Mouse (Mus musculus): ENCODE measurements around the gene Gpd1. TPM values are rescaled to one million over a fixed set of nuclear protein-coding genes. Genes with fewer than 3 reads are reported as not detected.
"Not testable (repeated sequence)": the region's sequence is repeated elsewhere in the genome, so short reads cannot be mapped to it uniquely, and the experiment has no call there.

The Gpd1 gene
- total RNA-seq, 2 experiments from 2014 or later: 487 to 557 TPM

DNA sequence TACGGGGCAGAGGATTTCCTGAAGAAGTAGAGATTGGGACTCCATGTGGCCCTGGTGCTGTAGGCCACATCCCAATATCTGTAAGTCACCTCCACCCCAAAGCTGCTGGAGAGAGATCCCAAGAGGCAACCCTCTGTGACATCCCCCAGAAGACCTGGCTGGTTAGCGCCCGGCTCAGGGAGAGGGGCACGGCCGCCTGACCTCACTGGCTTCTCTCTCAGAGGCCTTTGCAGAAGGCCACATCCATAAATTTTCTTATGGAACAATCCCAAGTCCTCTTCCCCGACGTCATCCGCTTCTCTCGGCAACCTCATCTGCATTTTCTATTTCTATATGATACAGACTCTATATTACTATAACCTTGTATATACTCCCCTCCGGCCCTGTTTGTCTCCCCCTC, 17.6 kb upstream of the Gpd1 start:
- intact Hi-C loops (cut with DNase I; ENCODE audit: low total_unique reads): no loop called here
- no peak for DNase-seq

DNA sequence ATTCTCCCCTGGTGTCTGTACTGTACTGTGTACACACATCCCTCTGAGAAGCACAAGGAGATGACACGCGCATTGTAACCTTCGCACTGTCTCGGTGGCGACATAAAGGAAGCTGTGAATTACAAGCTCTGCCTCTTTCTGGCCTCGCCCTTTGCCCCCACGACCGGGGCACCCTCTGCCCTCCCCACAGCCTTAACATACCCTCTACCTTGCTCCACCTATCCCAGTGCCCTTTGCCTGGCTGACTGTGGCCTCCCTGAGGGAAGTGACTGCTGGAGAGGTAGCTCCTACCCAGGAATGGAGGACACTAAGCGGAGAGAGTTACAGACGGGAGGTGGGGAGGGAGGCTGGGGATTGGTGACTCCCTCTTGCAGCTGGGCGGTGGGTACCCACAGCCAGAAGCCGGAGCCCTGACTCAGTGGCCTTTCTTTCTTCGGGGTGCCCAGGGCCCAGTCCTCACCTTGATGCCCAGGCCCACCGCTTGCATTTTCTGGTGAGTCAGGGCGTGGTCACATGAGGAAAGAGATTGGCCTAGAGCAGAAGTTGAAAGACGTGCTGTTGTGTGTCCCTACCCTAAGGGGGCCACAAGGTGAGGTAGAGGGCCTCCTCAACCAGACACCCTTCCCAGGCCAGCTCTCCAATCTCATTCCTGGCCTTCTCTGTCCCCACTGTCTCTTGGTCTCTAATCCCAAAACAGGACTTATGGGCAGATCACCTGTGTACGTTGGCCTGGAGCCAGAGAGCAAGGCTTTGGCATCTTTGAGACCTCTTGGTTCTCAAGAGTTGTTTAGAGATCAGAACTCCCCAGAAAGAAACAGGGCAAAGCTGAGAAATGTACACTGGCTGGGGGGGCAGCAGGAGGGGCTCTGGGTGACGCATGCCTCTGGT, 16.9 kb upstream of the Gpd1 start:
- intact Hi-C loops (cut with DNase I; ENCODE audit: low total_unique reads): no loop called here
- DNase-seq: no peak

DNA sequence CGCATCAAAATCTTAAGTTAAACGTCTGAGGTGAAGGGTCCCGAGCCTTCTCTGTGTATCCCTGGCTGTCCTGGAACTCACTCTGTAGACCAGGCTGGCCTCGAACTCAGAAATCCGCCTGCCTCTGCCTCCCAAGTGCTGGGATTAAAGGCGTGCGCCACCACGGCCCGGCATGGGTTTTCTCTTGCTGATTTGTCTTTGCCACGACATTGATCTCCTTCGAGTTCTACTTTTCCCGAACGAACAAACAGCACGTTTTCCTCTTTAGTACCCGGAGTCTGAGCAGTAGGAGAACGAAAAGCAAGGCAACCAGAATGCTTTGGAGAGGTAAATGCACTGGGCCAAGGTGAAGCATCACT, 15.7 kb upstream of the Gpd1 start:
- intact Hi-C loops (cut with DNase I; ENCODE audit: low total_unique reads); DNase-seq: not testable (repeated sequence)

DNA sequence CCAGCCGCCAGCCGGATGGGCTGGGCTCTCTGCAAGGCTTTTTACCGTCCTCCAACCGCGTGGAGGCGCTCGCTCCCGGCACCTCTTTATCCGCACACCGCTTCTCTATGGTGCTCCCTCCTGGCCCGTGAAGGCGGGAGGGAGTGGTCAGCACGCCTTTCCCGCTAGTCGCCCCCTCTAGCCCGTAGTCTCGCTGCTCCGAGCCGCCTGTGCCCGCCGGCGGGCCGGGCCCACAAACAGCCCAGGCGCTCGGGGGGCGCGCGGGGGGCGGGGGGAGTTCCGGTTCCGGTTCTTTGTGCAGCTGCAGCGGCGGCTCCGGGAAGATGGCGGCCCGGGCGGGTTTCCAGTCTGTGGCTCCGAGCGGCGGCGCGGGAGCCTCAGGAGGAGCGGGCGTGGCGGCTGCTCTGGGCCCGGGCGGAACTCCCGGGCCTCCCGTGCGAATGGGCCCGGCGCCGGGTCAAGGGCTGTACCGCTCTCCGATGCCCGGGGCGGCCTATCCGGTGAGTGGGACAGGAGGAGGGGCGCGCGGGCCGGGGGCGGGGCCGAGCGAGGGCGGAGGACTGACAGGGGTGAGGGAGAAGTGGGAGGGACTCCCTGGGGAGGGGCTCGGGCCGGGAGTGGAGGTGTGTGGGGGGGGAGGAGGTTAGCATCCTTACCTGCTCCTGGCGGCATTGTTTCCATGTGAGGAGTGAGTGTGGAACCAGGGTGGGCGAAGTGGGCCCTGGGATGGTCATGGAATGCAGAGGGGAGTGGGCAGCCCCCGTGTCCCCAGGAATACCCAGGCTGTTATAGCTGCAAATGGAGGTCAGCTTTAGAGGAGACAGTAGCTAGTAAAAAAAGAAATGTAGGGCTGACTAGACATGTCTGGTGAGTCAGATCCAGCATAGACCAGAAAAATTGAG, 15.1 kb upstream of the Gpd1 start, which contains the start of gene Smarcd1:
TSS of gene Smarcd1 (plus strand) at position 131 of the 902 bp plus-strand sequence.
- intact Hi-C loops (cut with DNase I; ENCODE audit: low total_unique reads): no loop called here
- DNase-seq: peak; percentile 94

DNA sequence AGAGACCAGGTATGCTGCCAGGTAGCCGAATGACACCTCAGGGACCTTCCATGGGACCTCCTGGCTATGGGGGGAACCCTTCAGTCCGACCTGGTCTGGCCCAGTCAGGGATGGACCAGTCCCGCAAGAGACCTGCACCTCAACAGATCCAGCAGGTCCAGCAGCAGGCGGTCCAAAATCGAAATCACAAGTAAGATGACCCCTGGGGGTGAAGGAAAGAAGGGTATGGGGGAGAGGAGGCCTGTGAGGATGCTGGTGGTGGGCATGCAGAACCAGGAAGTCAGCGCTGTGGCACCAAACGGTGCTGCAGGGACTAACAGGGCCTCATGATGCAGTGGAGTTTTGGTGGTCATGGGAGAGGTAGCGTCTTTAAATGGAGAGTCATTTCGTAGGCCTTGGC, 14.2 kb upstream of the Gpd1 start:
- DNase-seq: no peak
- intact Hi-C loops (cut with DNase I; ENCODE audit: low total_unique reads): no loop called here

DNA sequence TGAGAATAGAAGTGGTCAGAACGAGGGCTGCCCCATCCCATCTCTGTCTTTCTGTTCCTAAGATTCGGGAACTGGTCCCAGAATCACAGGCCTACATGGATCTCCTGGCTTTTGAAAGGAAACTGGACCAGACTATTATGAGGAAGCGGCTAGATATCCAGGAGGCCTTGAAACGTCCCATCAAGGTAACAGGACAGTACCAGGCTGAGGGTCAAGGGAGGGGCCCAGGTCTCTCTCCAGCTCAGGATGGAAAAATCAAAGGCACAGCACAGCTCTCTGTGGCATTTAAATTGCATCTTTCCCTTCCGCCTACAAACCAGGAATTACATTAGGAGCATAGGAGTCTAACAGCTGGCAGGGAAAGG, 13.7 kb upstream of the Gpd1 start:
- intact Hi-C loops (cut with DNase I; ENCODE audit: low total_unique reads): no loop called here
- no peak for DNase-seq

DNA sequence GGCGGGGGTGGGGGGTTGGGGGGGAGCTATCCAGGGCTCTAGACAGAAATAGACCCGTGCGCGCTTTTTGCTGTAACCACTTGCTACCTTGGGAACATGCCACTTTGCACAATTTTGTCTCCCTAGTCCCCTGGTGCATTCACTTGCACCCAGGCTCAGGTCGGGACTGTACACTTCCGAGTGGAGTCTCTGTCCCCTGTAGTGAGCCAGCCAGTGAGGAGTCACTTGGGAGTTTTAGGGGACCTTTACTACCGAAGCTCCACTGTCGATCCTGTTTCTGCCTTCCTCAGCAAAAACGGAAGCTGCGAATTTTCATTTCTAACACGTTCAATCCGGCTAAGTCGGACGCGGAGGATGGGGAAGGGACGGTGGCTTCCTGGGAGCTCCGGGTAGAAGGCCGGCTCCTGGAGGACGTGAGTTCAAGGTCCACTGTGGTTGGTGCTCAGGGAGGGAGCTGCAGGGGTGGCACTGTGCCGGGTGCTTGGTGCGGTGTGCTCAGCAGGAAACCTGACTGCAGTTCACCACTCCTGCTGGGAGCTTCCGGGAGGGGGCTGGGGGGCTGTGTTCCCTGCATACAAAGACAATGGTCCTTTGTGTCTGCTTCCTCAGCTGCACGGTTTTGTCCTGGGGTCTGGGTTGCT, 13.2 kb upstream of the Gpd1 start:
- no peak for DNase-seq
- intact Hi-C loops (cut with DNase I; ENCODE audit: low total_unique reads): no loop called here

DNA sequence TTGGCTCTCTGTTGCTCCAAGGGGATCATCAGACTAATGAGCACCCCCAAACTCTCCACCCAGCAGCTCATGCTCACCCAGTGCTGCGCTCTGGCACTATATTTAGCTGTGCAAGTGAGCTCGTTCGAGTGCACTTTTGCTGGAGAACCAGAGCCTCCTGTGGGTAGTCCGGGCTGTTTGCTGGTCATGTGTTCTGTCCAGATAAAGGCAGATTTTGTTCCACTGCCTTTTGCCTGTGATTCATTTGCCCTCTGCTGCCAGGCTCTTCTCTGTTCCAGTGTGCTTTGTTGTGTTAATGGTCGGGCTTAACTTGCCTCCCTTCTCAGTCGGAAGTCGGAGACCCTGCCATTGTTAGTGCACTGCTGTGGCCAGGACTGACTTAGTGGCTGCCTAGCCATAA, 12.4 kb upstream of the Gpd1 start:
- no peak for DNase-seq
- intact Hi-C loops (cut with DNase I; ENCODE audit: low total_unique reads): no loop called here

DNA sequence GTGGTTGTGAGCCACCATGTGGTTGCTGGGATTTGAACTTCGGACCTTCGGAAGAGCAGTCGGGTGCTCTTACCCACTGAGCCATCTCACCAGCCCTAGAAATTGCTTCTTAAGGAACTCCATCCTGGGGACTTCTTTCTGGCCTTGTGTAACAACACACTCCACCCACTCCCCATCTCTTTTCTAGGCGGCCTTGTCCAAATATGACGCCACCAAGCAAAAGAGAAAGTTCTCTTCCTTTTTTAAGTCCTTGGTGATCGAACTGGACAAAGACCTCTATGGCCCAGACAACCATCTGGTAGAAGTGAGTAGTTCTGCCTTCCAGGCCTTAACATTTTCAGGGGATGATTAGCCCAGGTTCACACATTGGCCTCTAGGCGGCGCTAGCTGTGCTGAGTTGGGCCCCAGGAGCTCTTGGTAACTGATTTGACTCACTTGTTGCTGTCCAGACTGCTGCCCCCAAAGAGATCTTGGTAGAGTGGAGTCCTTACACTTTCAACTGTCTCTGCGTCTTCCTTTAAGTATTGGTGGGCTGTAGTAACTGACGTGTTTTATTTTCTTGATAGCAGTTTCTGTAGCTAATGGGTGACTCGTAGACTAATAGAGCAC, 11.8 kb upstream of the Gpd1 start, which contains the start of gene Gm17349:
TSS of gene Gm17349 (minus strand) at position 51 of the 609 bp plus-strand sequence.
- intact Hi-C loops (cut with DNase I; ENCODE audit: low total_unique reads): no loop called here
- peak; percentile 50 for DNase-seq

DNA sequence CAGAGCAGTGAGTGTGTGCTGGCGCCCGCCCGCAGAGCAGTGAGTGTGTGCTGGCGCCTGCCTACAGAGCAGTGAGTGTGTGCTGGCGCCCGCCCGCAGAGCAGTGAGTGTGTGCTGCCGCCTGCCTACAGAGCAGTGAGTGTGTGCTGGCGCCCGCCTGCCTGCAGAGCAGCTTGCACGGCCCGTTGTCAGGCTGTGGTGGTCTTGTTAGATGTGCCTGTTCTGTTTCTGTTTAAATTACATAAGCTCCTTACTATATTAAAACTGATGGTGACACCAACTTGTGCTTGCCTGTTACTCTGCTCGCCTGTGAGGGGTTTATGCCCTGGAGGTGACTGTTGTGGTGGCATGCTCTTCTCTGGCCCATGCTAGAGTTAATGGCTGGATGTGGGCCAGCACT, 9.1 kb upstream of the Gpd1 start:
- no peak for DNase-seq
- intact Hi-C loops (cut with DNase I; ENCODE audit: low total_unique reads): no loop called here

DNA sequence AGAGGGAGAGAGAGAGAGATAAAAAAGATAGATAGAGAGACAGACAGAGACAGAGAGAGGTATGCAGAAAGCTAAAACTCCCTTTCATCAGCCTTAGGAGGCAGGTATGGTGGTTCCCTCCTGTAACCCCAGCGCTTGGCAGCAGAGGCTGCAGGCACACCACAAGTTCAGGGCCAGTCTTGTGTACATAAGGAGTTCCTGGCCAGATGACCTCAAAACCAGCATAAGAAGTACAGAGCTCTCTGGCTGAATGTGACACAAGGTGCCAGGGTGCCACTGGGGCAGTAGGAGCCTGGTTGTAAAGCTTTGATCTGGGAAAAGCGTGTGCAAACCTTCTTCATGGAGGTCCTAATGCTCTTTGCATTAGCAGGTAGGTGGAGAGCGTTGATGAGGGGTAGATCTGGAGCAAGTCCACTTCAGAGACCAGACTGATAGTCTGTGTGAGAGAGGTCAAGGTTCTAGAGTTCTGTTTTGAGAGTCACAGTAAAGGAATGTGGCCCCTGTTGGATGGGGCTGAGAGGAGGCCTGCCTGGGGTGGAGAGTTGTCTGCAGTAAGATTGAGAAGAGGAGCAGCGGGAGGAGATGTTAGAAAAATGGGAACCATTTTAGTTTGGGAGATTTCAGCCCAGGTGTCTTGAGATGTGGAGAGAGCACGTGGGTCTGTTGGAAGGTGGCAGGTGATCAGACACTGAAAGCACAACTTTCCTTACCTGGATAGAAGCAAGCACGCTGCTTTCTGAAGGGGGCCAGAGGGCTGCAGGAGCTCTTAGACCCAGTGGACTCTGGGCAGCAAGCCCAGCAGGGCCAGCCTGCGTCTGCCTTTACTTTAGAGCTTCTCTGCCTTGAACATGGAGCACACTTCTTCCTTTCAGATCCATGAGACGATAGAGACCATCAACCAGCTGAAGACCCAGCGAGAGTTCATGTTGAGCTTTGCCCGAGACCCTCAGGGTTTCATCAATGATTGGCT, 6.8 kb upstream of the Gpd1 start:
- intact Hi-C loops (cut with DNase I; ENCODE audit: low total_unique reads): loop anchor here (5.0 kb wide), 1 partner anchor 67 kb away; no protein-coding TSS in a partner anchor
- no peak for DNase-seq

DNA sequence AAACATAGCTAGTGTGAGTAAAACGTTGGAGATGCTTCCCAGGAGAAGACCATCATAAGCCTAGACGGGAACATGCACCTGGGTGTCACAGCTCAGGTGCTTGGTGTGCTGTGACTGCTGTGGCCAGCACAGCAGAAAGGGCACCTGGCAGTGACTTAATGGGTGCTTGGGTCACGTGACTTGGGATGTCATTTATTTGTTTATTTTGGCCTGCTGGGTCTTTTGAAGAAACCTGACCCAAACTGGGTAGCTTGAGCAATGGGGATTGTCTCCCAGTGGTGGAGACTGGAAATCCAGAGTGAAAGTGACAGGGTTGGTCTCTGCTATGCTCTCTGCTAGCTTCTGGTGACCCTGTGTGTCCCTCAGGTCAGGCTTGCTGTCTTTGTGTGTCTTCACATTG, 5.8 kb upstream of the Gpd1 start:
- no peak for DNase-seq
- intact Hi-C loops (cut with DNase I; ENCODE audit: low total_unique reads): loop anchor here (5.0 kb wide), 1 partner anchor 66 kb away; no protein-coding TSS in a partner anchor

DNA sequence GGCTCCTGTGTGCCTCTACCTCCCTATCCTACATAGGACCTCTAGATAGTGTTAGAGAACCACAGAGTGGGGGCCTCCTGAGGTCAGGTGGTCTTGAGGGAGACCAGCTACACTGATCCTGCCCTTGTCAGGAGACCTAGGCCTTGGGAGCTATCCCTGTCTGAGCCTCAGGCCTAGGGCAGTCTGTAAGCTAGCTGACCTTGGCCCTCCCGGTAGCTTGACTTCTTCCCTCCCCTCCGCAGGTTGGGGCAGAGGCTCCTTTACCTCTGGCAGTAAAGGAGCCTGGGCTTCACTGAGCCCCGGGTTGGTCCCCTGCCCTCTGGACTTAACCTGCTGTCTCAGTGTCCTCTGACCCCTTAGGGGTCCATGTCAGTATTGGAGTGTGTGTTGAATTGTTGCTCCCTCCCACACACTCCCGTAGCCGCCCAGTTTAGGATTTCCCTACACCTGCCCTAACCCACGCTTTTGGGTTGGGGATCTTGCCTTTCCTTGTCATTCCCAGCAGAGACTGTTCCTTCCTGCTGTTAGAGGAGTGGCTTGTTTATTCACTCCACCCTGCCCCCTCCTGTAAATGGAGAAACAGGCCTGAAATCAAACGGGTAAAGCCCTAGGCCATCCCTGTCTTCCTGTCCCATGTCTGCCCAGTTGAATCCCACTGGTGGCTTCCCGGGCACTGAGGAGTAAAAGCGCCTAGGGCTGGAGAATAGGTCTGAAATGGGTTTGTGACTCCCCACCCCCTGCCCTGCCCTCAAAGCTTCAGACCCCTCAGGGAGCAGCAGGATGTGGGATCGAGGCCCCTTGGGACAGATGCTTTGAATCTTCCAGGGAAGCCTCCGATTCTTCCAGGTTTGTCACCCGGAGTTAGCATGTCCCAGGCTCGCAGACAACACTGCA, 4.4 kb upstream of the Gpd1 start:
- intact Hi-C loops (cut with DNase I; ENCODE audit: low total_unique reads): loop anchor here (5.0 kb wide), 1 partner anchor 64 kb away; no protein-coding TSS in a partner anchor

DNA sequence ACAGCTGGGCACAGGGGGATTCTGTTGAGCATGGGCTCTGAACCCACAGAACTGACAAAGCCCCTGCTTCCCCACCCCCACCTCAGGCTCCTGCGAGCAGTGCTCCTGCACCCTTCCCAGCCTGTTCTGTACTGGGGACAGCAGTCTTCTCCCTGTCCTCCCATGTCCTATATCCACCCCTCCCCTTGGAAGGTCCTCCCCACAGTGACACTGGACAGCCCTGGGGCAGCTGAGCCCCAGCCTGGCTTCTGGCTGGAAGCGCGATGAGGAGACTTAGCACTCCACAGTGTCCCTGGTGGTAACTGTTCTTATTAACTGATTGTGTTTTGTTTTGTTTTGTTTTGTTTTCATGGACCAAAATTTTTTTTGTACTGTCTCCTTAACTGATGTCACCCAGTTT, 3.7 kb upstream of the Gpd1 start:
- intact Hi-C loops (cut with DNase I; ENCODE audit: low total_unique reads): loop anchor here (5.0 kb wide), 1 partner anchor 64 kb away; no protein-coding TSS in a partner anchor

More for the DNA sequence above, 4.4 kb upstream of the Gpd1 start:
- DNase-seq: no peak

DNA sequence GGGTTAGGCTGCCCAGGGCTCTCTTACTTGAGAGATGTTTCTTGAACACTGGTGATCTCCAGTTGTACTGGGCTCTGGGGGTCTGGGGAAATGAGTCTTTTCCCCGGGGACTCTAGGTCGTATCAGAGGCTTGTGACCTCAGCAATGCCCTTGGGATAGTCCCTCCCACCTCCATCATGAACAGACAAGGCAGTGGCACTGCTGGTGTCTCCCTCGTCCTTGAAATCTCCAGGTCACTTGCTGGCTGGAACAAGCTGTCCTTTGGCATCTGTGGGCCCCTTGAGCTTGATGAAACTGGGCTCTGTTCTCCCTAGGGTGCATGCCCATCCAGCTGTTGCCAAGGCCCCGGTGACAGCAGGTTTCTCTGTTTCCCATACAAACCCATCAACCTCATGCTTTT, 3.1 kb upstream of the Gpd1 start:
- no peak for DNase-seq
- intact Hi-C loops (cut with DNase I; ENCODE audit: low total_unique reads): loop anchor here (5.0 kb wide), 1 partner anchor 63 kb away; no protein-coding TSS in a partner anchor

More for the DNA sequence above, 3.7 kb upstream of the Gpd1 start:
- DNase-seq: no peak

DNA sequence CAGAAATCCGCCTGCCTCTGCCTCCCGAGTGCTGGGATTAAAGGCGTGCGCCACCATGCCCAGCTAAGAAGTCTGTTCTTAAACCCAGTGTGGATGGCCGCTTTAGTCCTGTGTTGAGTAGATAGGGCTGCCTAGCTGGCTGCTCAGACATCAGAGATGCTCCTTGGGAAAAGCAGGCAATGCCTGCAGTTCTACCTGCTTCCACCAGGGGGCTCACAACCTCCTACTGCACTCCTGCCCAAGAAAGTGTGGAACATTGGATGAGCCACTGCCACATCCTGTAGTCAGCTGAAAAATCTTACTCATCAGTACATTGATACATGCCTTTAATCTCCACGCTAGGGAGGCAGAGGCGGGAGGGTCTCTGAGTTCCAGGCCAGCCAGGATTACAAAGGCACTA, 2.5 kb upstream of the Gpd1 start:
- peak; percentile 75 for DNase-seq
- intact Hi-C loops (cut with DNase I; ENCODE audit: low total_unique reads): loop anchor here (5.0 kb wide), 1 partner anchor 62 kb away; no protein-coding TSS in a partner anchor

DNA sequence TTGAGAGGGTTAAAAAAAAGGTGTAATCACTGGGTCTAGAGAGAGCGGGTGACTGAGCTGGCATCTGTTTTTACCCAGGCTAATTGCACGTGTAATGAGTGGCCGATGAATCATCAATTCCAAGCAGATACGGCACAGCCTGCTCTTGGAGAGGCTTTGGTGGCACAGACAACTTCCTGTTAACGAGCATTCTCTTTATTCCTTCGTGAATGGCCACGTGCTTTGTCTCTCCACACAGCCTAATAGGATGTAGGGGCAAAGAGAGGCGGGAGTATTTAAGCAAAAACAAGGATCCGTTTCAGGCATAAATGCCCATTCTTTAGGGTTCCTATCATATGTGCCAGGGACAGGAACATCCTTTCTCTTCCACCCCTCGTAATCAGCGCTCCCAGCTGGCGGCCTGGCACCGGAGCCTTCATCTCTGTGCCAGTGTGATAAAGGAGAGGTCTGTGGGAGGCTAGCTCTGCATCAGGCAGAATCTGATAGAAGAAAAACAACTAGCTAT, 1.9 kb upstream of the Gpd1 start:
- intact Hi-C loops (cut with DNase I; ENCODE audit: low total_unique reads): no loop called here

More for the DNA sequence above, 1.9 kb upstream of the Gpd1 start:
- DNase-seq: no peak

Measured in gastrocnemius, postnatal 14 days (tissue).